Mouse (Mus musculus): ENCODE measurements around the gene Olfr10. TPM values are rescaled to one million over a fixed set of nuclear protein-coding genes. Genes with fewer than 3 reads are reported as not detected.

The Olfr10 gene
- polyA plus RNA-seq, 1 experiment: not detected

- H3K36me3 ChIP-seq (ENCODE audit: control insufficient read depth, insufficient read depth, low read length): peaks cover 35% of the 10 kb centered on the region
- 92% methylated on average over 7 of the region's 7 CpGs for WGBS
- H3K4me3 ChIP-seq (ENCODE audit: extremely low read depth, insufficient read depth, insufficient read length): no peak overlapping the region
Observed at GRCm38 (mm10) chr11:49264081-49264480, 40.5 kb upstream of the Olfr10 start.

DNA sequence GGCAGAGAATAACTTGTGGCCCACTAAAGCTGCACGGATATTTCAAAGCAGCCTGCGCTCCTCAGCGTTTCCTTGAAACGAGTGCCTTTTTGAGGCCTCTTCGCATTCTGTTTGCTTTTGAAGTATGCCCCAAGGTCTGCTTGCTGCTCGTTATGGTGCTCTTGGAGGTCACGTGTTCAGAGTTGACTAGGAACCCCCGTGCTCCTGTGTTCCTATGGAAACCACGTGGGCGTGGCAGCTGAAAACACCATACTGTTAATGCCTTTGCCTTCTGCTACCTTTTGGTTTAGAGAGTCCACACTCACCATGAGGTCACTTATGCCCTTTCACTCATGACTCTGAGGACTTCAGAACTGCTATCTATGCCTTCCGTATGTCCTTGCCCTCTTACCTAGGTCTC, 39.9 kb upstream of the Olfr10 start:
- H3K36me3 ChIP-seq (ENCODE audit: control insufficient read depth, insufficient read depth, low read length): peaks cover 33% of the 10 kb centered on the region
- DNase-seq (ENCODE audit: low read depth in 1 of 2, low spot score in 2 of 2): no peak
- WGBS: 66% methylated on average over 11 of the region's 11 CpGs
- H3K27ac ChIP-seq (ENCODE audit: insufficient read depth, low read length): no peak overlapping the region
- H3K27me3 ChIP-seq (ENCODE audit: control insufficient read depth, insufficient read depth, low read length): no peaks in the 10 kb centered on the region
- H3K4me1 ChIP-seq (ENCODE audit: control insufficient read depth, insufficient read depth, insufficient read length): no peaks in the 10 kb centered on the region
- no peak overlapping the region for H3K4me3 ChIP-seq (ENCODE audit: extremely low read depth, insufficient read depth, insufficient read length)
- TF ChIP-seq CTCF (IDR thresholded peaks at IDR 0.05; ENCODE audit: extremely low read depth, insufficient read depth, insufficient read length, insufficient replicate concordance): no peak
- no peak for TF ChIP-seq POLR2A (IDR thresholded peaks at IDR 0.05; ENCODE audit: low read depth, low read length)

More at GRCm38 (mm10) chr11:49264081-49264480, 40.5 kb upstream of the Olfr10 start:
- no peak overlapping the region for H3K27ac ChIP-seq (ENCODE audit: insufficient read depth, low read length)
- no peaks in the 10 kb centered on the region for H3K4me1 ChIP-seq (ENCODE audit: control insufficient read depth, insufficient read depth, insufficient read length)
- TF ChIP-seq CTCF (IDR thresholded peaks at IDR 0.05; ENCODE audit: extremely low read depth, insufficient read depth, insufficient read length, insufficient replicate concordance): no peak
- no peak for TF ChIP-seq POLR2A (IDR thresholded peaks at IDR 0.05; ENCODE audit: low read depth, low read length)
- no peaks in the 10 kb centered on the region for H3K27me3 ChIP-seq (ENCODE audit: control insufficient read depth, insufficient read depth, low read length)
- DNase-seq (ENCODE audit: low read depth in 1 of 2, low spot score in 2 of 2): no peak

GRCm38 (mm10) chr11:49265101-49265500, 39.4 kb upstream of the Olfr10 start:
- H3K4me1 ChIP-seq (ENCODE audit: control insufficient read depth, insufficient read depth, insufficient read length): no peaks in the 10 kb centered on the region
- WGBS: 89% methylated on average over 8 of the region's 8 CpGs
- no peaks in the 10 kb centered on the region for H3K27me3 ChIP-seq (ENCODE audit: control insufficient read depth, insufficient read depth, low read length)
- peaks cover 31% of the 10 kb centered on the region for H3K36me3 ChIP-seq (ENCODE audit: control insufficient read depth, insufficient read depth, low read length)
- no peak for DNase-seq (ENCODE audit: low read depth in 1 of 2, low spot score in 2 of 2)
- TF ChIP-seq POLR2A (IDR thresholded peaks at IDR 0.05; ENCODE audit: low read depth, low read length) (no peak), CTCF (IDR thresholded peaks at IDR 0.05; ENCODE audit: extremely low read depth, insufficient read depth, insufficient read length, insufficient replicate concordance) (no peak)
- H3K27ac ChIP-seq (ENCODE audit: insufficient read depth, low read length): no peak overlapping the region
- no peak overlapping the region for H3K4me3 ChIP-seq (ENCODE audit: extremely low read depth, insufficient read depth, insufficient read length)

GRCm38 (mm10) chr11:49266671-49267070, 37.9 kb upstream of the Olfr10 start:
- H3K36me3 ChIP-seq (ENCODE audit: control insufficient read depth, insufficient read depth, low read length): peaks cover 19% of the 10 kb centered on the region
- H3K27me3 ChIP-seq (ENCODE audit: control insufficient read depth, insufficient read depth, low read length): no peaks in the 10 kb centered on the region
- no peak overlapping the region for H3K4me3 ChIP-seq (ENCODE audit: extremely low read depth, insufficient read depth, insufficient read length)
- no peaks in the 10 kb centered on the region for H3K4me1 ChIP-seq (ENCODE audit: control insufficient read depth, insufficient read depth, insufficient read length)
- WGBS: 86% methylated on average over 6 of the region's 6 CpGs
- no peak for DNase-seq (ENCODE audit: low read depth in 1 of 2, low spot score in 2 of 2)
- no peak overlapping the region for H3K27ac ChIP-seq (ENCODE audit: insufficient read depth, low read length)
- TF ChIP-seq POLR2A (IDR thresholded peaks at IDR 0.05; ENCODE audit: low read depth, low read length) (no peak), CTCF (IDR thresholded peaks at IDR 0.05; ENCODE audit: extremely low read depth, insufficient read depth, insufficient read length, insufficient replicate concordance) (no peak)

DNA sequence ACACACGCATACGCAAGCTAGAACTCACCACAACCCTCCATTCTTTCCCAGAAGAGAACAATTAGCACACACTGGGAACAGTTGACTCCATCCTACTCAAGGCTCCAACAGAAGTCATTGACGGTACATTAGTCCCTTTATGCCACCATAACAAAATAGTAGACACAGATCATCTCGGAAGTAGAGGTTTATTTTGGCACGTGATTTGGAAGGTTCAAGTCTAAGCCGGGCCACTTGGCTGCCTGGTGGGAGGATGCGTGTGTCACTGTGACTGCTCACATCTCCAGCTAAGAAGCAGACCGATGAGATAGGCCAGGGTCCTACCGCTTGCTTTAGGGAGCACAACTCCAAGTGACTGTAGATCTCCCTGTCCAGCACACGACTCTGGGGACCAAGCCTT, 37.2 kb upstream of the Olfr10 start:
- TF ChIP-seq CTCF (IDR thresholded peaks at IDR 0.05; ENCODE audit: extremely low read depth, insufficient read depth, insufficient read length, insufficient replicate concordance) (no peak), POLR2A (IDR thresholded peaks at IDR 0.05; ENCODE audit: low read depth, low read length) (no peak)
- peaks cover 12% of the 10 kb centered on the region for H3K36me3 ChIP-seq (ENCODE audit: control insufficient read depth, insufficient read depth, low read length)
- H3K4me1 ChIP-seq (ENCODE audit: control insufficient read depth, insufficient read depth, insufficient read length): no peaks in the 10 kb centered on the region
- no peak for DNase-seq (ENCODE audit: low read depth in 1 of 2, low spot score in 2 of 2)
- H3K27me3 ChIP-seq (ENCODE audit: control insufficient read depth, insufficient read depth, low read length): no peaks in the 10 kb centered on the region
- no peak overlapping the region for H3K27ac ChIP-seq (ENCODE audit: insufficient read depth, low read length)
- no peak overlapping the region for H3K4me3 ChIP-seq (ENCODE audit: extremely low read depth, insufficient read depth, insufficient read length)
- 94% methylated on average over 10 of the region's 10 CpGs for WGBS

DNA sequence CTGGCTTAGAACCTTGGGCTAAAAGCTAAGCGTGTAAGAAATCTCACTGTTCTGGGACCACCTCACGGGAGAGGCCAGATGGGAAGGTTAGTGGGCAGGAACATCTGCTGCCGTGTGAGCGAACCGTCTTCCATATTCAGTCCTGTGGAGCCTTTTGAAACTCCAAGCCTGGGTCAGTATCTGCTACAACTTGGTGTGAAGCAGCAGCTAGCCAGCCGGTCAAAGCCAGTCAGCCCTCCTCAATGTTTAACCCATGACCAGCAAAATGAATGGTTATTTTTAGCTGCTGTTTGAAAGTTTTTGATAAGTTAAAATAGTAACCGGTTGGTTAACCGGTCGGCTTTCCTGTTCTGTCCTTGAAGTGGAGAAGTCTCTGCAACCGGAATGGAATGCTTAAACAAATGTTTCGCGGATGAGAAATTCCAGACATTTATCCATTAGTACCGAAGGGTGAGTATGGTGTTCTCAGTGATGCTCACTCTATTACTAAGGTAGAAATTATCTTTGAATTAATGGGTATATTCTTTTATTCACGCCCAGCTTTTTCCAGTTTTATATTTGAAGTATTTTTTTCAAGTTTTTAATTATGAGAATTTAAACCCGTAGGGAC, 36.5 kb upstream of the Olfr10 start:
- H3K4me1 ChIP-seq (ENCODE audit: control insufficient read depth, insufficient read depth, insufficient read length): no peaks in the 10 kb centered on the region
- H3K27ac ChIP-seq (ENCODE audit: insufficient read depth, low read length): no peak overlapping the region
- DNase-seq (ENCODE audit: low read depth in 1 of 2, low spot score in 2 of 2): no peak
- WGBS: 93% methylated on average over 15 of the region's 15 CpGs
- peaks cover 7% of the 10 kb centered on the region for H3K36me3 ChIP-seq (ENCODE audit: control insufficient read depth, insufficient read depth, low read length)
- H3K27me3 ChIP-seq (ENCODE audit: control insufficient read depth, insufficient read depth, low read length): no peaks in the 10 kb centered on the region
- H3K4me3 ChIP-seq (ENCODE audit: extremely low read depth, insufficient read depth, insufficient read length): no peak overlapping the region
- TF ChIP-seq CTCF (IDR thresholded peaks at IDR 0.05; ENCODE audit: extremely low read depth, insufficient read depth, insufficient read length, insufficient replicate concordance) (no peak), POLR2A (IDR thresholded peaks at IDR 0.05; ENCODE audit: low read depth, low read length) (no peak)

DNA sequence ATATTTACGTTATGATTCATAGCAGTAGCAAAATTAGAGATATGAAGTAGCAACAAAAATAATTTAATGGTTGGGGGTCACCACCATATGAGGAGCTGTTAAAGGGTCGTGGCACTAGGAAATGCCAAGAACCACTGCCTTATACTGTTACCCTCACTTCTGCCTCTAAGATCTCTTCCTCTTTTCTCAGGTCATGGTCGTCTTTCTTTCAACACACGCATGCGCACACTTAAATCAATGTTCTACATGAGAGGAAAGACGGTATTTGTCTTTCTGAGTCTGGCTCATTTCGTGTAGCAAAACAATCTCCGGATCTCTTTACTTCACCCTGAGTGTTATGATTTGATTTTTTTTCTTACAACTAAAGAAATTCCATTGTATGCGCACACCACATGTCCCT, 34.8 kb upstream of the Olfr10 start:
- Histone ChIP-seq H3K4me3 (ENCODE audit: extremely low read depth, insufficient read depth, insufficient read length) (no peak overlapping the region), H3K27me3 (ENCODE audit: control insufficient read depth, insufficient read depth, low read length) (no peaks in the 10 kb centered on the region), H3K4me1 (ENCODE audit: control insufficient read depth, insufficient read depth, insufficient read length) (no peaks in the 10 kb centered on the region), H3K27ac (ENCODE audit: insufficient read depth, low read length) (no peak overlapping the region), H3K36me3 (ENCODE audit: control insufficient read depth, insufficient read depth, low read length) (peaks cover 1% of the 10 kb centered on the region)
- no peak for DNase-seq (ENCODE audit: low read depth in 1 of 2, low spot score in 2 of 2)
- TF ChIP-seq POLR2A (IDR thresholded peaks at IDR 0.05; ENCODE audit: low read depth, low read length): no peak
- no peak for TF ChIP-seq CTCF (IDR thresholded peaks at IDR 0.05; ENCODE audit: extremely low read depth, insufficient read depth, insufficient read length, insufficient replicate concordance)
- WGBS: 68% methylated on average over 9 of the region's 9 CpGs

Measured in spleen, adult 2 months (tissue).